Mouse (Mus musculus): ENCODE measurements around the gene Prkcq. TPM values are rescaled to one million over a fixed set of nuclear protein-coding genes. Genes with fewer than 3 reads are reported as not detected.

The Prkcq gene
- polyA plus RNA-seq, 1 experiment from 2014 or later: 4.4 TPM

GRCm38 (mm10) chr2:11320241-11320640, 148.3 kb downstream of the Prkcq start:
- 38% methylated on average over 10 of the region's 10 CpGs for WGBS
- peak; percentile 63; the same call in 1 of the 2 replicates for ATAC-seq
- Histone ChIP-seq H3K27me3 (replicated peaks; ENCODE audit: control insufficient read depth, insufficient read depth, low read length) (no peaks in the 10 kb centered on the region), H3K9ac (replicated peaks; ENCODE audit: low read depth, low read length) (no peak overlapping the region), H3K4me2 (ENCODE audit: low read length) (no peak overlapping the region), H3K4me3 (replicated peaks; ENCODE audit: low read length) (no peak overlapping the region), H3K27ac (ENCODE audit: low read length) (no peak overlapping the region), H3K36me3 (ENCODE audit: control insufficient read depth, insufficient read depth) (no peaks in the 10 kb centered on the region), H3K9me3 (ENCODE audit: control insufficient read depth, low read length) (no peaks in the 10 kb centered on the region), H3K4me1 (replicated peaks; ENCODE audit: control insufficient read depth, insufficient read depth, low read length) (no peaks in the 10 kb centered on the region)

DNA sequence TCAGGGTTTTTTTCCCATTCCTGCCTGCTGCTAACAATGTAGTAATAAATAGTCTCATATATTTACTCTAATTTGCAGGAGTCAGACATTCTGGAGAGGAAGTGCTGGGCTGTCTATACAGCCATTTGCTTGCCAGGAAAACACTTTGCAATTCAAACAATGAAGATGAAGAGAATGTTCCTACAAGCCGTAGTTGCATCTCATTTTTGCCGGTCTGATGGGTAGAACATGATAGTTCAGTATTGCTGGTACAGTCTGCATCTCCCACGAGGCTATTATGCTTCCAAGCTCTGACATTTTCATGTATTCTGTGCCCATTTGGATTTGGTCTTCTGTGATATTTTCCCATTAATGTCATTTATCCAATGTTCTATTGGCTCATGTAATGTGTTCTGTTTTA, 150.5 kb downstream of the Prkcq start:
- Histone ChIP-seq H3K4me2 (ENCODE audit: low read length) (no peak overlapping the region), H3K27ac (ENCODE audit: low read length) (no peak overlapping the region), H3K4me1 (replicated peaks; ENCODE audit: control insufficient read depth, insufficient read depth, low read length) (no peaks in the 10 kb centered on the region), H3K9me3 (ENCODE audit: control insufficient read depth, low read length) (no peaks in the 10 kb centered on the region), H3K4me3 (replicated peaks; ENCODE audit: low read length) (no peak overlapping the region), H3K36me3 (ENCODE audit: control insufficient read depth, insufficient read depth) (no peaks in the 10 kb centered on the region), H3K9ac (replicated peaks; ENCODE audit: low read depth, low read length) (no peak overlapping the region), H3K27me3 (replicated peaks; ENCODE audit: control insufficient read depth, insufficient read depth, low read length) (no peaks in the 10 kb centered on the region)
- 71% methylated on average over 3 of the region's 3 CpGs for WGBS
- no peak for ATAC-seq

DNA sequence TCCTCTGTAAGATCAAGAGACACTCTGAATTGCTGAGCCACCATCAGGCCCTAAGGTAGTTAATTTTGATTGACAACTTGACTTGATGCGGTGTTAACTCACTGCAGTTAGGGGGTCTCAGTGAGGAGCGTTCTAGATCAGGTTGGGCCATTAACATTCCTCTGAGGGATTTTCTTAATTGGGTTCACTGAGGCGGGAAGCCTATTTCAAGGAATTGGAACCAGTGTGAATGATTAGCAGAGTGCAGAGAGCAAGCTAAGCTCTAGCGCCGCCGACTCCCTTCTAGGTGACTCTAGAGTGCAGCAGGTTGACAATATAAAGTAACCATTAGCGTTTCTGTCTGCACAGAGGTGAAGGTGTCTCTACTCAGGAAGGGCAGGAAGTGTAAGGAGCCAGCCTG, 155.4 kb downstream of the Prkcq start:
- no peak overlapping the region for H3K4me3 ChIP-seq (replicated peaks; ENCODE audit: low read length)
- H3K27me3 ChIP-seq (replicated peaks; ENCODE audit: control insufficient read depth, insufficient read depth, low read length): no peaks in the 10 kb centered on the region
- no peak overlapping the region for H3K27ac ChIP-seq (ENCODE audit: low read length)
- H3K4me1 ChIP-seq (replicated peaks; ENCODE audit: control insufficient read depth, insufficient read depth, low read length): no peaks in the 10 kb centered on the region
- H3K9me3 ChIP-seq (ENCODE audit: control insufficient read depth, low read length): no peaks in the 10 kb centered on the region
- no peak overlapping the region for H3K9ac ChIP-seq (replicated peaks; ENCODE audit: low read depth, low read length)
- no peaks in the 10 kb centered on the region for H3K36me3 ChIP-seq (ENCODE audit: control insufficient read depth, insufficient read depth)
- WGBS: 56% methylated on average over 7 of the region's 7 CpGs
- H3K4me2 ChIP-seq (ENCODE audit: low read length): no peak overlapping the region
- ATAC-seq: no peak

DNA sequence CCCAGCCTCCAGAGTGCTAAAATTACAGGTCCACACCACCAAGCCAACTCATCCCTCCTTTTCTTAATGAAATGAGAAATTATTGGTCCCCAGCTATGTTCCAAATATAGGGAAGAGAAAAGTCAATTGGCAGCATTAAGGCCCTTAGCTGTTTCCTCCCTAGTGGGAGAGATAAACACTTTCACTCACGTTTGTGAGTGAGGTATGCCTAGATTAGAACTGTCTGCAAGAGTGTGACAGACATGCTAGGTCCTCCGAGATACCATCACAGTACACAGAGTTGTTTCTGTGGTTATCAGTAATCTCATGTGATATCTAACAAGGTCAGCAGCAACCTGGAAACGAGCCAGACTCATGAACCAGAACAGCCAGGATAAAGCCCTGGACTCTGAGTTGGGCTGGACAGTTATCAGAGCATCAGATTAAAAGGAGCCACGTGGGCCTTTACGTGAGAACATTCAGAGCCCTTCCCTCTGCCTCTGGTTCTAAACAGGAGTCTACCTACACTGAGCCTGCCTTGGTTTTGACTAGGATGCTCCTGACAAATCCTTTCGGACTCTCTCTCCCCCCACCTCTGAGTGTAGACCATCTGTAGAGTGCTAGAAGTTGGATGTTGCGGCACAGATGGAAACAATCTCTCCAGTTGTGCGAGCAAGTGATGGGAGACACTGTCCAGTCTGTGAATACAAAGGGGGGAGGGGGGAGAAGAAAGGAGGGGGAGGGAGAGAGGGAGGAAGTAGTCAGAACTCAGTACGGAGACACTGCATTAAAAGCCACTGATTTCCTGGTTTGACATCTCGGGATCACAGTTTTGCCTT, 157.7 kb downstream of the Prkcq start:
- WGBS: 70% methylated on average over 10 of the region's 10 CpGs
- Histone ChIP-seq H3K9ac (replicated peaks; ENCODE audit: low read depth, low read length) (no peak overlapping the region), H3K36me3 (ENCODE audit: control insufficient read depth, insufficient read depth) (no peaks in the 10 kb centered on the region), H3K27me3 (replicated peaks; ENCODE audit: control insufficient read depth, insufficient read depth, low read length) (no peaks in the 10 kb centered on the region), H3K4me3 (replicated peaks; ENCODE audit: low read length) (no peak overlapping the region), H3K9me3 (ENCODE audit: control insufficient read depth, low read length) (no peaks in the 10 kb centered on the region), H3K4me2 (ENCODE audit: low read length) (no peak overlapping the region), H3K27ac (ENCODE audit: low read length) (no peak overlapping the region), H3K4me1 (replicated peaks; ENCODE audit: control insufficient read depth, insufficient read depth, low read length) (no peaks in the 10 kb centered on the region; the same call in 1 of the 2 replicates)
- no peak for ATAC-seq

DNA sequence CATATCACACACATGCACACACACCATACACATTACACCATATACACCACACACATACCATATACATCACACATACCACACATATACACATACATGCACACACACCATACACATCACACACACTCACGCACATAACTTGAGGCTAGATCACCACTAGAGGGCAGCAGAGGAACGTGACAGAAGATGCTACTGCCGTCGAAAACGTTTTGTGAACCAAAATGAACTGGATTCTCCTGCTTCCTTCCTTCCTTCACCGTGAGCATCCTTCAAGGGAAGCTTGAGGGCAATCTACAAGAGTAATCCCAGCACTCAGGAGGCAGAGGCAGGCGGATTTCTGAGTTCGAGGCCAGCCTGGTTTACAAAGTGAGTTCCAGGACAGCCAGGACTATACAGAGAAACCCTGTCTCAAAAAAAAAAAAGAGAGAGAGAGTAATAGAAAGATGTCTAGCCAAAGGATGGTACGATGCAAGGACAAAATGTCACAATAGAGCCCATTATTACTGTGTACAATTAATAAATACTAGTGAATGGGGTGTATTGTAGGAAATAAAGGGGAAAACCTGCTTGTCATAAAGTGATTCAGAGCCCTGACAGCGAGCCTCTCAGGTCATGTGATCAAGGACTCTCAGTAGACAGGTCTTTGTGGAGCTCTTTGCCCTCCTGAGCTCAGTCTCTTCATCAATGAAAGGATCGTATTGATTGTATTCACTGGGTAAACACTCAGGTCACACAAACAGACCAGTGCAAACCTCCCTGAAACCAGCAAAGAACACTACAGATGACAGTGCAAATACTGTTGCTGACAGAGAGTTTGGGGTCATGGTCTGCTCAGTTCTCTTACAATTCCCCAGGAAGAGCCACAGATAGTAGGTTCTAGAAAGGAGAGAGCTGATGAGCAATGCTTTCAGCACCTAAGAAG, 159.9 kb downstream of the Prkcq start:
- Histone ChIP-seq H3K27me3 (replicated peaks; ENCODE audit: control insufficient read depth, insufficient read depth, low read length) (no peaks in the 10 kb centered on the region), H3K27ac (ENCODE audit: low read length) (no peak overlapping the region), H3K4me2 (ENCODE audit: low read length) (no peak overlapping the region), H3K4me1 (replicated peaks; ENCODE audit: control insufficient read depth, insufficient read depth, low read length) (no peaks in the 10 kb centered on the region; the same call in 1 of the 2 replicates), H3K4me3 (replicated peaks; ENCODE audit: low read length) (no peak overlapping the region), H3K9ac (replicated peaks; ENCODE audit: low read depth, low read length) (no peak overlapping the region), H3K9me3 (ENCODE audit: control insufficient read depth, low read length) (no peaks in the 10 kb centered on the region), H3K36me3 (ENCODE audit: control insufficient read depth, insufficient read depth) (no peaks in the 10 kb centered on the region)
- 29% methylated on average over 11 of the region's 11 CpGs for WGBS
- peak; percentile 87 for ATAC-seq

GRCm38 (mm10) chr2:11332469-11332868, 160.6 kb downstream of the Prkcq start:
- Histone ChIP-seq H3K36me3 (ENCODE audit: control insufficient read depth, insufficient read depth) (no peaks in the 10 kb centered on the region), H3K9ac (replicated peaks; ENCODE audit: low read depth, low read length) (no peak overlapping the region), H3K4me3 (replicated peaks; ENCODE audit: low read length) (no peak overlapping the region), H3K4me2 (ENCODE audit: low read length) (no peak overlapping the region), H3K4me1 (replicated peaks; ENCODE audit: control insufficient read depth, insufficient read depth, low read length) (no peaks in the 10 kb centered on the region; the same call in 1 of the 2 replicates), H3K9me3 (ENCODE audit: control insufficient read depth, low read length) (no peaks in the 10 kb centered on the region), H3K27ac (ENCODE audit: low read length) (no peak overlapping the region), H3K27me3 (replicated peaks; ENCODE audit: control insufficient read depth, insufficient read depth, low read length) (no peaks in the 10 kb centered on the region)
- WGBS: 89% methylated on average over 4 of the region's 4 CpGs
- ATAC-seq: no peak

- H3K4me1 ChIP-seq (replicated peaks; ENCODE audit: control insufficient read depth, insufficient read depth, low read length): no peaks in the 10 kb centered on the region; the same call in 1 of the 2 replicates
- ATAC-seq: peak; percentile 60
- H3K9me3 ChIP-seq (ENCODE audit: control insufficient read depth, low read length): no peaks in the 10 kb centered on the region
- no peak overlapping the region for H3K4me3 ChIP-seq (replicated peaks; ENCODE audit: low read length)
- no peak overlapping the region for H3K9ac ChIP-seq (replicated peaks; ENCODE audit: low read depth, low read length)
- no peak overlapping the region for H3K27ac ChIP-seq (ENCODE audit: low read length)
- H3K36me3 ChIP-seq (ENCODE audit: control insufficient read depth, insufficient read depth): no peaks in the 10 kb centered on the region
- H3K27me3 ChIP-seq (replicated peaks; ENCODE audit: control insufficient read depth, insufficient read depth, low read length): no peaks in the 10 kb centered on the region
- H3K4me2 ChIP-seq (ENCODE audit: low read length): no peak overlapping the region
- 44% methylated on average over 14 of the region's 14 CpGs for WGBS
Observed at GRCm38 (mm10) chr2:11333301-11334017, 161.6 kb downstream of the Prkcq start.

DNA sequence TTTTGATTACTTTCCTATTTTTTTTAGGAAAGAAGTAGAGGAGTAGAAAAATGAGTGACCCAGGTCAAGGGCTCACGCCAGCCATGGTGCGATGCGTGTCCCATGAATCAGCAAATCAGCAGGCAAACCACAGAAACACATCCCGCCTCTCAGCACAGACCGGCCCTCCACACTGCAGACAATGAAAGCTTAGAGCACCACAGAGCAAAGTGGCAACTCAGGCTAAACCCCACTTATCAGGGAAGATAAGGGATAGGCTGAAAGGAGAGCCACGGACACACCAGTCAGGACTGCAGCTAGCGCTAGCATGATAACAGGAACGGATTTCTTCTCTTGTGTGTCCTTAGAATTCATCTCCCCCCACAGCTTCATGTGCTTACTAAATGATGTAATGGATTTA, 164.4 kb downstream of the Prkcq start:
- Histone ChIP-seq H3K4me1 (replicated peaks; ENCODE audit: control insufficient read depth, insufficient read depth, low read length) (no peaks in the 10 kb centered on the region; the same call in 1 of the 2 replicates), H3K27ac (ENCODE audit: low read length) (no peak overlapping the region), H3K9me3 (ENCODE audit: control insufficient read depth, low read length) (no peaks in the 10 kb centered on the region), H3K4me3 (replicated peaks; ENCODE audit: low read length) (no peak overlapping the region), H3K9ac (replicated peaks; ENCODE audit: low read depth, low read length) (no peak overlapping the region), H3K27me3 (replicated peaks; ENCODE audit: control insufficient read depth, insufficient read depth, low read length) (no peaks in the 10 kb centered on the region), H3K4me2 (ENCODE audit: low read length) (no peak overlapping the region), H3K36me3 (ENCODE audit: control insufficient read depth, insufficient read depth) (no peaks in the 10 kb centered on the region)
- no peak for ATAC-seq
- whole genome bisulfite sequencing: 54% methylated on average over 8 of the region's 8 CpGs
